Mouse (Mus musculus) G1E (cell line): ENCODE measurements around the gene Tldc2. TPM values are rescaled to one million over a fixed set of nuclear protein-coding genes. Genes with fewer than 3 reads are reported as not detected.

Experiments used
- ATAC-seq: 2 replicates; pipeline ENCODE4 v1.8.0; 2016; ENCODE audit warnings: mild to moderate bottlenecking; ENCODE audit not compliant: insufficient number of reproducible peaks, poor library complexity, low FRiP score, severe bottlenecking; ENCODE audit errors: extremely low read depth
- DNase-seq: peaks from one replicate; pipeline ENCODE4 v3.0.0; 2012; ENCODE audit warnings: low spot score
- H3K27me3 ChIP-seq: 2 replicates; pipeline ENCODE4 v1.6.1; 2012; ENCODE audit warnings: mild to moderate bottlenecking, low read length, inconsistent platforms; ENCODE audit not compliant: insufficient read depth
- H3K36me3 ChIP-seq: replicated peaks from 2 replicates; pipeline ENCODE3; 2012; ENCODE audit warnings: mild to moderate bottlenecking, inconsistent platforms
- H3K4me1 ChIP-seq: 2 replicates; pipeline ENCODE4 v1.6.1; 2012; ENCODE audit warnings: low read depth, low read length, inconsistent platforms, mixed read lengths; ENCODE audit not compliant: insufficient read depth
- H3K4me3 ChIP-seq: 2 replicates; pipeline ENCODE4 v1.5.1; 2012; ENCODE audit warnings: low read depth, mild to moderate bottlenecking, inconsistent platforms, low read length, moderate library complexity, mixed read lengths
- H3K9me3 ChIP-seq: replicated peaks from 2 replicates; pipeline ENCODE4 v1.6.1; 2012; ENCODE audit warnings: inconsistent platforms
- CTCF ChIP-seq: IDR thresholded peaks from 2 replicates; pipeline ENCODE4 v1.5.1; 2012; ENCODE audit warnings: low read depth, low read length, inconsistent platforms, mixed read lengths
- GATA1 ChIP-seq: IDR thresholded peaks from 2 replicates; pipeline ENCODE4 v1.6.1; 2012; ENCODE audit warnings: borderline replicate concordance, low read length, inconsistent platforms, mixed read lengths
- GATA2 ChIP-seq: IDR thresholded peaks from 2 replicates; pipeline ENCODE4 v1.6.1; 2012; ENCODE audit warnings: low read depth, low read length, inconsistent platforms, borderline replicate concordance
- POLR2AphosphoS5 ChIP-seq: IDR thresholded peaks from 2 replicates; pipeline ENCODE4 v1.6.1; 2012; ENCODE audit warnings: low read depth, low read length, inconsistent platforms; ENCODE audit not compliant: insufficient replicate concordance
- TAL1 ChIP-seq: conservative IDR thresholded peaks from 2 replicates; pipeline ENCODE4 v1.6.1; 2012; ENCODE audit warnings: low read depth, low read length, inconsistent platforms, mixed read lengths
- polyA plus RNA-seq: library from polyadenylated mRNA; stranded (reverse); fragments of >175 nt; gene quantifications from 2 replicates; pipeline ENCODE4 v1.2.3, GENCODE M21; 2012
- total RNA-seq, 2 experiments: library from RNA; stranded (forward) in 1 of 2; stranded (reverse) in 1 of 2; fragments of 200-1000 nt in 1 of 2; fragments of >200 nt in 1 of 2; fragmentation: Nextera tagmentation in 1 of 2; gene quantifications; 2 replicates each; pipeline ENCODE4 v1.2.3; 2014 to 2017

Gene Tldc2
- total and polyA plus RNA-seq, 3 experiments = not detected

DNA sequence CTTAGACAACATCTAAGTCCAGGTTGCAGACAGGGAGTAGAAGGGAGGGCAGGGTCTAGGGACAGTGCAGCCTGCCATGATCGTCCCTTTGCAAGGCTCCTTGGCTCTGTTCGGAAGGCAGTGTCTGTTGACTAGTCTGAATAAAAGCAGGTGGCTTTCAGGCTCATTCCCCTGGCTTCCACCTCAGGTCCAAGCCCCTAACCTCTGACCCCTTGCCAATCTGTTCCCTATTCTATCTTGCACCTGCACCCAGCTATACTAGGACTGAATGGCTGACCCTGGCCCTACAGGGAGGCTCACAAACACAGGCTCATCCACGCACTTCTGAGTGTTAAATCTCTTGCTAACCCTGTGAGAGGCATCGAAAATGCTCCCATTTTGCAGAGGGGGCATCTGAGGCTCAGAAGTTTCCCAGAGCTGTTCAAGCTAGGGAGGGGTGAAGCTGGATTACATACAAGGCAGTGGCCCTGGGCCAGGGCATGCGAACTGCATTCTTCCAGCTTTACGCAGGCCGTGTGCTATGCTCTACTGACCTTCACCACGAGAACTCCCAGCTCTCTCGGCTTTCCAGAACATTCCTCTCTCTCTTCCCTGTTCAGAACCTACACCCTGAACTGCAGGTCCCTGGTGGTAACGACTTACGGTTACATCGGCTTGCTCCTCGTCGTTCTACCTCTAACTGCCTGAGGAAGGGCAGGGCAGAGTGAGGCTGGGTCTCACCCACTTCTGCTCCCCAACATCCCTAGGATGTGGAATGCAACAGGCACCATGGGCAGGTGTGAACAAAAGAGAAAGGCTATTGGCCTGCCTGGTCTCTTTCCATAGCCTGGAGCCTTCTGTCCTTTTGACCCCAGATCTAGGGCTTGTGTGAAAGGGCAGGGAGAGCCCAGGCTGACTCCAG is 21.6 kb upstream of the Tldc2 start:
- DNase-seq = no peak
- H3K9me3 ChIP-seq = no peaks in the 10 kb centered on the region
- no peaks in the 10 kb centered on the region for H3K36me3 ChIP-seq
- peaks cover 6% of the 10 kb centered on the region for H3K4me1 ChIP-seq
- ATAC-seq = no peak
- H3K4me3 ChIP-seq = no peak overlapping the region
- TF ChIP-seq TAL1 (no peak), CTCF (no peak), GATA2 (no peak), GATA1 (no peak), POLR2AphosphoS5 (no peak)
- H3K27me3 ChIP-seq = peaks cover 82% of the 10 kb centered on the region

DNA sequence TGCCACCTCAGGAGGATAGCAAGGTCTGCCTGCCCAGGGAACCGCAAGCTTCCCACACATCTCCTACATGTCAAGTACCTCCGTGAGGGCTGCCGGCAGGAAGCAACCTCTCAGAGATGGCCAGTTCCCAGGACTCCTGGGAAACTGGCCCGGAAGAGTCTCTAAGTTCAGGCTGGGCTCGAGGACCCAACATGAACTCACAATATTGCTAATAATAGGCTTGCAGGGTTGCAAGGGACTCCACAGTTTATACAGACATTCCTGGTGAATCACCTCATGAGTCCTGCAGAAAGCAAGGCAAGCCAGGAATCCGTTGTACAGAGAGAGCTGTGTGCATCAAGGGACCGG is 21.0 kb upstream of the Tldc2 start:
- no peak for TF ChIP-seq GATA2
- TF ChIP-seq POLR2AphosphoS5 = no peak
- no peak for TF ChIP-seq CTCF
- no peak for TF ChIP-seq TAL1
- TF ChIP-seq GATA1 = no peak
- H3K4me3 ChIP-seq = no peak overlapping the region
- no peak for ATAC-seq
- H3K9me3 ChIP-seq = no peaks in the 10 kb centered on the region
- H3K4me1 ChIP-seq = peaks cover 10% of the 10 kb centered on the region
- H3K27me3 ChIP-seq = peaks cover 82% of the 10 kb centered on the region
- no peaks in the 10 kb centered on the region for H3K36me3 ChIP-seq
- no peak for DNase-seq

DNA sequence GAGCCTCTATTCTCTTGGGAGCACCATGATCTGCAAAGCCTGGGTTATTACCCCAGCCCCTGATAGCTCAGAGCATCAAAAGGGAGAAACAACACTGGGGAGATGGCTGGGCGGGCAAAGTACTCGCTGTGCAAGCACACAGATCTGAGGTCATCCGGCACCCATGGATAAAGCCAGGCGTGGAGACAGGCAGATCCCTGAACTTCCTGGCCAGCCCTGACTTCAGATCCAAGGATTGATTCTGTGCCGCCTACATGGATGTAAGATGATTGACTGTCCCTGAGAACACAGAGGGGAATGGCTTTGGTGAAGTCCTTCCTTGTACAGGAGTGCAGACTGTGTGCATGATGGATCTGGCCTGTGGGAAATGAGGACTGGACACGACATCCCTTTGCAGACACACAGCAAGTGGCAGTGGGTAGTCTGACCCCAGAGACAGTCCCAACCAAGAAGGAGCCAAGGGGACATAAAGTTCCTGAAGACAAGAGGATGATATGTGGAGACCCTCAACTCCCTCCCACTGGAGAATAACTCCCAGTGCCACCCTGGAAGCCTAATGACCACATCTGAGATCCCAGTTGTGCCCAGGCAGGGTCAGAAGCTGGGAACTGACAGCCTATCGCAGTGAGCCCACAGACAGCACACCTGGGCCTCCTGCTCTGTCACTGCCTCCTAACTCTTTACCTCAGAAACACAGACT is 20.0 kb upstream of the Tldc2 start:
- Histone ChIP-seq H3K4me1 (peaks cover 10% of the 10 kb centered on the region), H3K4me3 (no peak overlapping the region), H3K9me3 (no peaks in the 10 kb centered on the region), H3K36me3 (no peaks in the 10 kb centered on the region), H3K27me3 (peaks cover 81% of the 10 kb centered on the region)
- ATAC-seq = no peak
- no peak for TF ChIP-seq TAL1
- TF ChIP-seq CTCF = no peak
- no peak for TF ChIP-seq GATA1
- no peak for TF ChIP-seq POLR2AphosphoS5
- no peak for DNase-seq

DNA sequence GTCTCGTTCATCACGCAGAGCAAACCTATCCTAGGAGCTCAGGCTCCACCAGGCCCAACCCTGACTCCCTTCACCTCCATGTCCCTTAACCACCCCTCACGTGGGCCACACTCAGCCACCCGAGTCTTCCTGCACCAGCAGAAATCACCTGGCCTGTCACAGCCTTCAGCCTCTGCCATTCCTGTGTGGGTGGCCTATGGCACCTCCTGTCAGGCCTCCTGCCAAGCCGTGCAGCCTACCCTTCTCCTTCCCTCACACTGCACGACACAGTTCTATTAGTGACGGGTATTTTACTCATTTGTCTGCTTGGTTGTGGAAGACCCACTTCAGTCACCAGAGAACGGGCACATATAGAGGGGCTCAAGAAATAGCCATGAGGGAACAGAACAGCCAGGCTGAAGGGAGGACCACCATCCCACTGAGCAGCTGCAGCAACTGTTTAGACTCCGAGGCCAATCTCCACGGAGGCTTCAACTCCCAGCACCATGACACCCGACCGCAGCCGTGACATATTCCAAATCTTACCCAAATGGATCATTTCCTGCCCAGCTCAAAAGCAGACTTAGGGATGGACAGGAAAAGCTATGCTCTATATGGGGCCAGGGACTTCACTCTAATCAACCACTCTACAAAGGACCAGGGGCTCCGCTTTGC is 18.0 kb upstream of the Tldc2 start:
- Histone ChIP-seq H3K4me3 (no peak overlapping the region), H3K9me3 (no peaks in the 10 kb centered on the region), H3K27me3 (peaks cover 80% of the 10 kb centered on the region), H3K4me1 (peaks cover 5% of the 10 kb centered on the region; the same call in 1 of the 2 replicates), H3K36me3 (no peaks in the 10 kb centered on the region)
- no peak for ATAC-seq
- TF ChIP-seq GATA2 = no peak
- TF ChIP-seq GATA1 = no peak
- TF ChIP-seq TAL1 = no peak
- TF ChIP-seq POLR2AphosphoS5 = no peak
- no peak for TF ChIP-seq CTCF
- no peak for DNase-seq

DNA sequence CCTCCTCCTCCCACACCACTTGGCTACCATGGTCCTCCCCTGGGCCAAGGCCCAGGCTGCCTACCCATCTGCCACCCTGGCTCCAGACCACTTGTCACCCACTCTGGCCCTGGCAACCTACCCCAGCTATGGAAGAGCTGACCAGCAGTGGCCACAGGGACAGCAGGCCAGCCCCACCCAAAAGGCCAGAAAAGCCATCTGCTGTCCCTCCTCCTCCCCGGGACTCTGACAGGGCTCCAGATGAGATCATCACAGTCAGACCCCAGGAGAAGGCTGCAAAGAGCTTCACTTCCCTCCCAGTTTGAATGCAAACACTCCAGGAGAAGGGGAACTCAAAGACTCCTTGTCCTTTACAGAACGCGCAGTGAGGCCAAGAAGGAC is 17.5 kb upstream of the Tldc2 start:
- peaks cover 5% of the 10 kb centered on the region; the same call in 1 of the 2 replicates for H3K4me1 ChIP-seq
- ATAC-seq = no peak

DNA sequence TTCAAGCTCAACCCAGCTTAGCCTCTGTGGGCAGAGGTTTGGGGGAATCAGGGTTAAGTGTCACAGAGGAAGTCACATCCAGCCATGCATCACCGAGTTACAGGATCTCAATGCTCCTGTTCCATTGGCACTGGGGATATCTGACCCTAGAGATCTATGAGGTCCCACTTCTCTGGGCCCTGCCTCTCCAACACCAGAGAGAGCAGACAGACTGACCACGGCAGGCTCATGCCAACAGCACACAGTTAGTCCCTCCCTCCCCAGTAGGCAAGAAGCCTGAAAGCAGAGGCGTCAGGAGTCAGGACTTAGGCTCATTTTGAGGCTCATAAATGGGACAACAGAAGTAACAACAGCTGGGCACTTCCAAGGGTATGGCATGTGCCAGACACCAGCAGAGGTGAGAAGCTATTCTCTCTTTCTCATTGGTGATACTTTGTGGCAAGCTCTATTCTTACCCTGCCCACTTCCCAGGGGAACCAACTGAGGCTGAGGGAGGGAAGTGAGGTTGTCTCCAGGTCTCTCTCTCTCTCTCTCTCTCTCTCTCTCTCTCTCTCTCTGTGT is 17.0 kb upstream of the Tldc2 start:
- DNase-seq = no peak
- peaks cover 70% of the 10 kb centered on the region for H3K27me3 ChIP-seq
- H3K4me3 ChIP-seq = no peak overlapping the region
- ATAC-seq = no peak
- TF ChIP-seq CTCF (no peak), GATA1 (no peak), GATA2 (no peak), POLR2AphosphoS5 (no peak), TAL1 (no peak)
- no peaks in the 10 kb centered on the region for H3K36me3 ChIP-seq
- H3K4me1 ChIP-seq = peaks cover 5% of the 10 kb centered on the region; the same call in 1 of the 2 replicates
- no peaks in the 10 kb centered on the region for H3K9me3 ChIP-seq

More for the DNA sequence above, 17.5 kb upstream of the Tldc2 start:
- Histone ChIP-seq H3K4me3 (no peak overlapping the region), H3K9me3 (no peaks in the 10 kb centered on the region), H3K27me3 (peaks cover 75% of the 10 kb centered on the region), H3K36me3 (no peaks in the 10 kb centered on the region)
- TF ChIP-seq TAL1 = no peak
- no peak for TF ChIP-seq GATA2
- no peak for TF ChIP-seq POLR2AphosphoS5
- no peak for TF ChIP-seq GATA1
- no peak for TF ChIP-seq CTCF
- no peak for DNase-seq
